Mouse (Mus musculus) forebrain, embryonic 15.5 days (tissue): ENCODE data around the gene B230217C12Rik. TPM values are rescaled to one million over a fixed set of nuclear protein-coding genes. Genes with fewer than 3 reads are reported as not detected.
"Not testable (repeated sequence)": the region's sequence is repeated elsewhere in the genome, so short reads cannot be mapped to it uniquely, and the experiment has no call there.

Experiments
- ATAC-seq: fragments of 200-750 bp; cut with Nextera tagmentation; replicated peaks from 2 replicates; pipeline ENCODE4 v1.8.0; 2017; ENCODE audit warnings: mild to moderate bottlenecking, moderate TSS enrichment, moderate library complexity
- H3K27ac ChIP-seq: fragments of 300-500 bp; sonication (generic); replicated peaks from 2 replicates; pipeline ENCODE4 v1.5.1; 2015; ENCODE audit warnings: mild to moderate bottlenecking, inconsistent platforms
- H3K27me3 ChIP-seq: fragments of 300-500 bp; sonication (generic); 2 replicates; pipeline ENCODE4 v1.6.1; 2015; ENCODE audit warnings: inconsistent platforms
- H3K36me3 ChIP-seq: fragments of 300-500 bp; sonication (generic); 2 replicates; pipeline ENCODE4 v1.6.1; 2015; ENCODE audit warnings: mild to moderate bottlenecking, inconsistent platforms
- H3K4me1 ChIP-seq: fragments of 300-500 bp; sonication (generic); 2 replicates; pipeline ENCODE4 v1.6.1; 2015; ENCODE audit warnings: inconsistent platforms
- H3K4me2 ChIP-seq: fragments of 300-500 bp; sonication (generic); replicated peaks from 2 replicates; pipeline ENCODE4 v1.6.1; 2015; ENCODE audit warnings: mild to moderate bottlenecking, inconsistent platforms
- H3K4me3 ChIP-seq: fragments of 300-500 bp; sonication (generic); 2 replicates; pipeline ENCODE4 v1.5.1; 2015; ENCODE audit warnings: mild to moderate bottlenecking, inconsistent platforms
- H3K9ac ChIP-seq: fragments of 300-500 bp; sonication (generic); replicated peaks from 2 replicates; pipeline ENCODE4 v1.6.1; 2015; ENCODE audit warnings: mild to moderate bottlenecking, inconsistent platforms
- H3K9me3 ChIP-seq: fragments of 300-500 bp; sonication (generic); 2 replicates; pipeline ENCODE4 v1.6.1; 2016; ENCODE audit warnings: inconsistent platforms
- WGBS: fragments of 180-500 bp; shearing (Covaris S2); methylation state at CpG from one replicate; pipeline ENCODE4 v1.1.7; 2015; ENCODE audit warnings: mixed read lengths; 5-methylcytosine and 5-hydroxymethylcytosine counted together
- polyA plus RNA-seq: library from polyadenylated mRNA; unstranded; fragments of >200 nt; fragmentation: Nextera tagmentation; extraction: Ambion mirVana; gene quantifications from 2 replicates; pipeline ENCODE4 v1.2.1, GENCODE M21; 2015

B230217C12Rik gene
- polyA plus RNA-seq, 1 experiment from 2014 or later: 21.0 TPM

- H3K36me3 ChIP-seq: peaks cover 42% of the 10 kb centered on the region
- no peaks in the 10 kb centered on the region for H3K27me3 ChIP-seq
- H3K4me1 ChIP-seq: no peaks in the 10 kb centered on the region
- no peak overlapping the region for H3K27ac ChIP-seq
- H3K9me3 ChIP-seq: no peaks in the 10 kb centered on the region
- no peak for ATAC-seq
- WGBS: 82% methylated on average over 11 of the region's 11 CpGs
- H3K9ac ChIP-seq: no peak overlapping the region
- H3K4me2 ChIP-seq: no peak overlapping the region
- H3K4me3 ChIP-seq: no peak overlapping the region
These were observed 8.6 kb upstream of the B230217C12Rik start for GRCm38 (mm10) chr11:97832001-97832400.

- no peaks in the 10 kb centered on the region for H3K9me3 ChIP-seq
- ATAC-seq: no peak
- no peak overlapping the region for H3K9ac ChIP-seq
- no peaks in the 10 kb centered on the region for H3K27me3 ChIP-seq
- H3K4me1 ChIP-seq: no peaks in the 10 kb centered on the region
- 69% methylated on average over 15 of the region's 15 CpGs for WGBS
- no peak overlapping the region for H3K4me2 ChIP-seq
- peaks cover 41% of the 10 kb centered on the region for H3K36me3 ChIP-seq
- H3K27ac ChIP-seq: no peak overlapping the region
- H3K4me3 ChIP-seq: no peak overlapping the region
These were observed 7.2 kb upstream of the B230217C12Rik start for GRCm38 (mm10) chr11:97833352-97833751.

GRCm38 (mm10) chr11:97836541-97836940, 4.0 kb upstream of the B230217C12Rik start:
- Histone ChIP-seq H3K27ac (no peak overlapping the region), H3K4me1 (peaks cover 6% of the 10 kb centered on the region), H3K4me2 (no peak overlapping the region), H3K9ac (no peak overlapping the region), H3K9me3 (no peaks in the 10 kb centered on the region), H3K4me3 (no peak overlapping the region), H3K36me3 (peaks cover 33% of the 10 kb centered on the region), H3K27me3 (no peaks in the 10 kb centered on the region)
- 66% methylated on average over 8 of the region's 8 CpGs for WGBS
- ATAC-seq: no peak

GRCm38 (mm10) chr11:97837051-97837450, 3.5 kb upstream of the B230217C12Rik start:
- H3K4me1 ChIP-seq: peaks cover 11% of the 10 kb centered on the region
- not testable (repeated sequence) for H3K4me2 ChIP-seq, H3K27me3 ChIP-seq, H3K4me3 ChIP-seq, ATAC-seq, H3K9me3 ChIP-seq, H3K9ac ChIP-seq, H3K27ac ChIP-seq
- 74% methylated on average over 9 of the region's 9 CpGs for WGBS
- H3K36me3 ChIP-seq: peaks cover 33% of the 10 kb centered on the region

GRCm38 (mm10) chr11:97837641-97838149, 2.9 kb upstream of the B230217C12Rik start:
- peaks cover 33% of the 10 kb centered on the region for H3K36me3 ChIP-seq
- H3K4me3 ChIP-seq: no peak overlapping the region
- H3K27ac ChIP-seq: no peak overlapping the region
- peaks cover 17% of the 10 kb centered on the region for H3K4me1 ChIP-seq
- no peak overlapping the region for H3K4me2 ChIP-seq
- no peak for ATAC-seq
- no peak overlapping the region for H3K9ac ChIP-seq
- no peaks in the 10 kb centered on the region for H3K9me3 ChIP-seq
- WGBS: 79% methylated on average over 7 of the region's 7 CpGs
- no peaks in the 10 kb centered on the region for H3K27me3 ChIP-seq

GRCm38 (mm10) chr11:97838779-97839440, 1.7 kb upstream of the B230217C12Rik start:
- Histone ChIP-seq H3K27ac (0 out of 2 replicates have a peak overlapping the region, but pooled peaks have one; percentile 19), H3K4me3 (no peak overlapping the region), H3K36me3 (peaks cover 27% of the 10 kb centered on the region), H3K4me2 (no peak overlapping the region), H3K27me3 (no peaks in the 10 kb centered on the region), H3K4me1 (peaks cover 17% of the 10 kb centered on the region), H3K9me3 (no peaks in the 10 kb centered on the region), H3K9ac (no peak overlapping the region)
- 43% methylated on average over 10 of the region's 10 CpGs for WGBS
- no peak for ATAC-seq

- WGBS: 58% methylated on average over 11 of the region's 11 CpGs
These were observed 992 bp upstream of the B230217C12Rik start for GRCm38 (mm10) chr11:97839441-97840134.

GRCm38 (mm10) chr11:97840135-97840490, 467 bp upstream of the B230217C12Rik start:
- 60% methylated on average over 2 of the region's 2 CpGs for WGBS

More at GRCm38 (mm10) chr11:97839441-97840134, 992 bp upstream of the B230217C12Rik start:
- no peaks in the 10 kb centered on the region for H3K9me3 ChIP-seq
- H3K4me1 ChIP-seq: peaks cover 17% of the 10 kb centered on the region
- H3K9ac ChIP-seq: no peak overlapping the region
- H3K27ac ChIP-seq: peak overlapping the region; percentile 94; the same call in 1 of the 2 replicates
- H3K4me3 ChIP-seq: no peak overlapping the region
- H3K4me2 ChIP-seq: no peak overlapping the region
- no peaks in the 10 kb centered on the region for H3K27me3 ChIP-seq
- ATAC-seq: no peak
- peaks cover 20% of the 10 kb centered on the region for H3K36me3 ChIP-seq

GRCm38 (mm10) chr11:97840991-97841661, 546 bp downstream of the B230217C12Rik start:
- Histone ChIP-seq H3K27ac (peak overlapping the region; percentile 94), H3K27me3 (no peaks in the 10 kb centered on the region), H3K9me3 (no peaks in the 10 kb centered on the region), H3K4me1 (peaks cover 17% of the 10 kb centered on the region), H3K4me2 (peak overlapping the region; percentile 65), H3K36me3 (peaks cover 6% of the 10 kb centered on the region), H3K9ac (peak overlapping the region; percentile 72), H3K4me3 (peak overlapping the region; percentile 64)
- ATAC-seq: peak; percentile 90
- 1% methylated on average over 22 of the region's 22 CpGs for WGBS

More at GRCm38 (mm10) chr11:97840135-97840490, 467 bp upstream of the B230217C12Rik start:
- H3K4me1 ChIP-seq: peaks cover 17% of the 10 kb centered on the region
- ATAC-seq: no peak
- peak overlapping the region; percentile 64 for H3K4me3 ChIP-seq
- peaks cover 15% of the 10 kb centered on the region for H3K36me3 ChIP-seq
- H3K27ac ChIP-seq: peak overlapping the region; percentile 94
- no peaks in the 10 kb centered on the region for H3K27me3 ChIP-seq
- H3K4me2 ChIP-seq: peak overlapping the region; percentile 65
- no peaks in the 10 kb centered on the region for H3K9me3 ChIP-seq
- H3K9ac ChIP-seq: 0 out of 2 replicates have a peak overlapping the region, but pooled peaks have one; percentile 72

- Histone ChIP-seq H3K9me3 (no peaks in the 10 kb centered on the region), H3K27me3 (no peaks in the 10 kb centered on the region), H3K9ac (peak overlapping the region; percentile 72), H3K4me2 (peak overlapping the region; percentile 65), H3K27ac (peak overlapping the region; percentile 94), H3K4me3 (peak overlapping the region; percentile 64), H3K4me1 (peaks cover 17% of the 10 kb centered on the region), H3K36me3 (peaks cover 6% of the 10 kb centered on the region)
- WGBS: 33% methylated on average over 4 of the region's 4 CpGs
- ATAC-seq: no peak
These were observed 1.4 kb downstream of the B230217C12Rik start for GRCm38 (mm10) chr11:97842001-97842400.

- no peaks in the 10 kb centered on the region for H3K36me3 ChIP-seq
- H3K4me2 ChIP-seq: no peak overlapping the region
- no peak for ATAC-seq
These were observed 9.8 kb downstream of the B230217C12Rik start for GRCm38 (mm10) chr11:97850367-97850766.

GRCm38 (mm10) chr11:97851601-97852000, 11.0 kb downstream of the B230217C12Rik start:
- 87% methylated on average over 2 of the region's 2 CpGs for WGBS
- H3K4me2 ChIP-seq: no peak overlapping the region

More at GRCm38 (mm10) chr11:97850367-97850766, 9.8 kb downstream of the B230217C12Rik start:
- no peak overlapping the region for H3K27ac ChIP-seq
- 80% methylated on average over 6 of the region's 6 CpGs for WGBS
- H3K4me1 ChIP-seq: no peaks in the 10 kb centered on the region
- H3K9me3 ChIP-seq: no peaks in the 10 kb centered on the region
- H3K27me3 ChIP-seq: no peaks in the 10 kb centered on the region
- H3K9ac ChIP-seq: no peak overlapping the region
- H3K4me3 ChIP-seq: no peak overlapping the region

More at GRCm38 (mm10) chr11:97851601-97852000, 11.0 kb downstream of the B230217C12Rik start:
- Histone ChIP-seq H3K27me3 (no peaks in the 10 kb centered on the region), H3K9ac (no peak overlapping the region), H3K4me3 (no peak overlapping the region), H3K9me3 (no peaks in the 10 kb centered on the region), H3K36me3 (no peaks in the 10 kb centered on the region), H3K27ac (no peak overlapping the region), H3K4me1 (no peaks in the 10 kb centered on the region)
- ATAC-seq: no peak
